Mouse (Mus musculus) CH12.LX (cell line): ENCODE data around the gene Prap1. TPM values are rescaled to one million over a fixed set of nuclear protein-coding genes. Genes with fewer than 3 reads are reported as not detected.

Experiments used
- DNase-seq: peaks from one replicate; pipeline ENCODE4 v3.0.0-alpha.2; 2013; ENCODE audit errors: extremely low read depth
- H3K27ac ChIP-seq: 2 replicates; pipeline ENCODE4 v1.5.1; 2012; ENCODE audit warnings: low read depth, mild to moderate bottlenecking, control low read depth, moderate library complexity; ENCODE audit not compliant: insufficient read depth
- H3K27me3 ChIP-seq: replicated peaks from 2 replicates; pipeline ENCODE3; 2012; ENCODE audit warnings: inconsistent platforms
- H3K36me3 ChIP-seq, 2 experiments: replicated peaks in 1 of 2; 2 replicates each; pipeline versions ENCODE3 to v1.6.1; 2012; ENCODE audit warnings: inconsistent platforms in 1 of 2, low read length in 1 of 2, mild to moderate bottlenecking in 1 of 2, mixed read lengths in 1 of 2, moderate library complexity in 1 of 2; ENCODE audit not compliant: control insufficient read depth in 1 of 2, insufficient read depth in 1 of 2
- H3K4me1 ChIP-seq, 2 experiments: 2 replicates each; pipeline ENCODE4 v1.6.1; 2012; ENCODE audit warnings: inconsistent platforms in 1 of 2, moderate library complexity in 1 of 2; ENCODE audit not compliant: insufficient read depth in 2 of 2, control insufficient read depth in 1 of 2
- H3K4me2 ChIP-seq: 2 replicates; pipeline ENCODE4 v1.6.1; 2012; ENCODE audit warnings: low read depth, mild to moderate bottlenecking, control low read depth; ENCODE audit not compliant: poor library complexity, insufficient read depth, severe bottlenecking
- H3K4me3 ChIP-seq, 3 experiments: fragments of 150-350 bp in 1 of 3; sonication (generic) in 1 of 3; replicated peaks in 1 of 3; 2 replicates each; pipeline versions ENCODE3 to v1.5.1; 2011 to 2012; ENCODE audit warnings: low read depth in 2 of 3, low read length in 2 of 3, mild to moderate bottlenecking in 2 of 3, moderate library complexity in 2 of 3, control low read depth in 1 of 3, improper control_type of control experiment in 1 of 3, inconsistent platforms in 1 of 3, mixed read lengths in 1 of 3; ENCODE audit not compliant: poor library complexity in 1 of 3
- H3K79me2 ChIP-seq: replicated peaks from 2 replicates; pipeline ENCODE4 v1.6.1; 2012; ENCODE audit warnings: mild to moderate bottlenecking, moderate library complexity; ENCODE audit not compliant: control insufficient read depth, poor library complexity, insufficient read depth, severe bottlenecking; ENCODE audit errors: extremely low read depth
- H3K9ac ChIP-seq: 2 replicates; pipeline ENCODE4 v1.6.1; 2012; ENCODE audit warnings: low read depth, mild to moderate bottlenecking, control low read depth, moderate library complexity; ENCODE audit not compliant: insufficient read depth
- H3K9me3 ChIP-seq: replicated peaks from 2 replicates; pipeline ENCODE3; 2012; ENCODE audit warnings: low read length, inconsistent platforms, mixed read lengths
- BHLHE40 ChIP-seq: IDR thresholded peaks from 2 replicates; pipeline ENCODE4 v1.6.1; 2011; ENCODE audit warnings: mild to moderate bottlenecking, low read depth, low read length, improper control_type of control experiment
- CHD1 ChIP-seq: IDR thresholded peaks from 2 replicates; pipeline ENCODE4 v1.6.1; 2012; ENCODE audit warnings: low read depth, low read length, improper control_type of control experiment, inconsistent platforms
- CHD2 ChIP-seq: IDR thresholded peaks from 2 replicates; pipeline ENCODE4 v1.6.1; 2011; ENCODE audit warnings: low read length, improper control_type of control experiment
- CTCF ChIP-seq, 2 experiments: IDR thresholded peaks in 1 of 2; conservative IDR thresholded peaks in 1 of 2; 2 replicates each; pipeline ENCODE4 v1.5.1; 2011 to 2012; ENCODE audit warnings: low read depth in 2 of 2, low read length in 2 of 2, improper control_type of control experiment in 1 of 2, inconsistent platforms in 1 of 2, mild to moderate bottlenecking in 1 of 2, moderate library complexity in 1 of 2
- E2F4 ChIP-seq: IDR thresholded peaks from 2 replicates; pipeline ENCODE4 v1.6.1; 2011; ENCODE audit warnings: low read depth, low read length, improper control_type of control experiment; ENCODE audit not compliant: insufficient replicate concordance
- EP300 ChIP-seq: IDR thresholded peaks from 2 replicates; pipeline ENCODE4 v1.6.1; 2011; ENCODE audit warnings: low read length, improper control_type of control experiment
- ETS1 ChIP-seq: conservative IDR thresholded peaks from 2 replicates; pipeline ENCODE4 v1.6.1; 2012; ENCODE audit warnings: low read depth, mild to moderate bottlenecking, inconsistent platforms, low read length, improper control_type of control experiment, moderate library complexity
- IRF4 ChIP-seq: IDR thresholded peaks from 2 replicates; pipeline ENCODE4 v1.6.1; 2014; ENCODE audit warnings: low read depth, mild to moderate bottlenecking, inconsistent platforms, low read length, improper control_type of control experiment
- KAT2A ChIP-seq: IDR thresholded peaks from 2 replicates; pipeline ENCODE4 v1.6.1; 2012; ENCODE audit warnings: low read length, improper control_type of control experiment, inconsistent platforms; ENCODE audit not compliant: insufficient replicate concordance
- MAFK ChIP-seq: IDR thresholded peaks from 2 replicates; pipeline ENCODE4 v1.6.1; 2011; ENCODE audit warnings: low read length, improper control_type of control experiment; ENCODE audit not compliant: insufficient replicate concordance
- MAX ChIP-seq: IDR thresholded peaks from 2 replicates; pipeline ENCODE4 v1.6.1; 2011; ENCODE audit warnings: low read length, improper control_type of control experiment
- MEF2A ChIP-seq: IDR thresholded peaks from 2 replicates; pipeline ENCODE4 v1.6.1; 2014; ENCODE audit warnings: low read depth, mild to moderate bottlenecking, inconsistent platforms, low read length, improper control_type of control experiment, borderline replicate concordance
- MYC ChIP-seq: IDR thresholded peaks from 2 replicates; pipeline ENCODE4 v1.6.1; 2011; ENCODE audit warnings: low read depth, mild to moderate bottlenecking, improper control_type of control experiment, low read length
- NRF1 ChIP-seq: IDR thresholded peaks from 2 replicates; pipeline ENCODE4 v1.6.1; 2014; ENCODE audit warnings: low read depth, mild to moderate bottlenecking, inconsistent platforms, low read length, improper control_type of control experiment, moderate library complexity
- PAX5 ChIP-seq: IDR thresholded peaks from 2 replicates; pipeline ENCODE4 v1.6.1; 2012; ENCODE audit warnings: low read length, inconsistent platforms, mixed read lengths
- POLR2A ChIP-seq: IDR thresholded peaks from 2 replicates; pipeline ENCODE4 v1.6.1; 2011; ENCODE audit warnings: low read depth, mild to moderate bottlenecking, improper control_type of control experiment, low read length
- POLR2AphosphoS2 ChIP-seq: IDR thresholded peaks from 2 replicates; pipeline ENCODE4 v1.6.1; 2011; ENCODE audit warnings: low read depth, low read length, improper control_type of control experiment
- SIN3A ChIP-seq: IDR thresholded peaks from 2 replicates; pipeline ENCODE4 v1.6.1; 2012; ENCODE audit warnings: low read length, improper control_type of control experiment, inconsistent platforms
- SMC3 ChIP-seq: IDR thresholded peaks from 2 replicates; pipeline ENCODE4 v1.6.1; 2011; ENCODE audit warnings: low read depth, low read length, improper control_type of control experiment
- TBP ChIP-seq: conservative IDR thresholded peaks from 2 replicates; pipeline ENCODE4 v1.6.1; 2011; ENCODE audit warnings: low read depth, low read length, improper control_type of control experiment
- TCF12 ChIP-seq: IDR thresholded peaks from 2 replicates; pipeline ENCODE4 v1.6.1; 2014; ENCODE audit warnings: low read depth, mild to moderate bottlenecking, inconsistent platforms, low read length, improper control_type of control experiment
- UBTF ChIP-seq: IDR thresholded peaks from 2 replicates; pipeline ENCODE4 v1.6.1; 2012; ENCODE audit warnings: low read depth, mild to moderate bottlenecking, inconsistent platforms, low read length, improper control_type of control experiment, moderate library complexity
- USF1 ChIP-seq: IDR thresholded peaks from 2 replicates; pipeline ENCODE4 v1.6.1; 2014; ENCODE audit warnings: low read depth, mild to moderate bottlenecking, inconsistent platforms, low read length, improper control_type of control experiment
- USF2 ChIP-seq: conservative IDR thresholded peaks from 2 replicates; pipeline ENCODE4 v1.6.1; 2011; ENCODE audit warnings: low read depth, low read length, improper control_type of control experiment
- ZC3H11A ChIP-seq: IDR thresholded peaks from 2 replicates; pipeline ENCODE4 v1.6.1; 2012; ENCODE audit warnings: low read depth, mild to moderate bottlenecking, inconsistent platforms, low read length, improper control_type of control experiment
- ZKSCAN1 ChIP-seq: IDR thresholded peaks from 2 replicates; pipeline ENCODE4 v1.6.1; 2012; ENCODE audit warnings: low read depth, inconsistent platforms, low read length, improper control_type of control experiment, borderline replicate concordance
- ZMIZ1 ChIP-seq: IDR thresholded peaks from 2 replicates; pipeline ENCODE4 v1.6.1; 2012; ENCODE audit warnings: low read depth, mild to moderate bottlenecking, inconsistent platforms, low read length, improper control_type of control experiment
- ZNF384 ChIP-seq: IDR thresholded peaks from 2 replicates; pipeline ENCODE4 v1.6.1; 2012; ENCODE audit warnings: low read depth, low read length, improper control_type of control experiment, inconsistent platforms
- dilution Hi-C: fragments of 300-500 bp; cut with MboI; formaldehyde crosslinking; loops from 2 replicates; pipeline ENCODE4 v1.14.3; 2020; ENCODE audit warnings: low sequenced_read_pairs; ENCODE audit not compliant: extremely low pct_unique_long_range_greater_than_20kb, extremely low pct_ligation_motif_present
- in situ Hi-C: fragments of 300-500 bp; cut with MboI; formaldehyde crosslinking; loops from 3 replicates; pipeline ENCODE4 v1.14.3; 2019; ENCODE audit warnings: low sequenced_read_pairs, low pct_ligation_motif_present, low pct_unique_long_range_greater_than_20kb, mixed read lengths
- polyA plus RNA-seq: library from polyadenylated mRNA; unstranded; fragments of >175 nt; gene quantifications from 2 replicates; pipeline ENCODE4 v1.2.1, GENCODE M21; 2012; ENCODE audit warnings: low read depth; ENCODE audit not compliant: insufficient read length
- total RNA-seq, 2 experiments: library from RNA; depleted of rRNA; stranded (reverse); fragments of 300-350 nt in 1 of 2; fragments of >200 nt in 1 of 2; gene quantifications; 2 replicates each; pipeline ENCODE4 v1.2.3; 2012 to 2014

The Prap1 gene
- total and polyA plus RNA-seq, 3 experiments: not detected

DNA sequence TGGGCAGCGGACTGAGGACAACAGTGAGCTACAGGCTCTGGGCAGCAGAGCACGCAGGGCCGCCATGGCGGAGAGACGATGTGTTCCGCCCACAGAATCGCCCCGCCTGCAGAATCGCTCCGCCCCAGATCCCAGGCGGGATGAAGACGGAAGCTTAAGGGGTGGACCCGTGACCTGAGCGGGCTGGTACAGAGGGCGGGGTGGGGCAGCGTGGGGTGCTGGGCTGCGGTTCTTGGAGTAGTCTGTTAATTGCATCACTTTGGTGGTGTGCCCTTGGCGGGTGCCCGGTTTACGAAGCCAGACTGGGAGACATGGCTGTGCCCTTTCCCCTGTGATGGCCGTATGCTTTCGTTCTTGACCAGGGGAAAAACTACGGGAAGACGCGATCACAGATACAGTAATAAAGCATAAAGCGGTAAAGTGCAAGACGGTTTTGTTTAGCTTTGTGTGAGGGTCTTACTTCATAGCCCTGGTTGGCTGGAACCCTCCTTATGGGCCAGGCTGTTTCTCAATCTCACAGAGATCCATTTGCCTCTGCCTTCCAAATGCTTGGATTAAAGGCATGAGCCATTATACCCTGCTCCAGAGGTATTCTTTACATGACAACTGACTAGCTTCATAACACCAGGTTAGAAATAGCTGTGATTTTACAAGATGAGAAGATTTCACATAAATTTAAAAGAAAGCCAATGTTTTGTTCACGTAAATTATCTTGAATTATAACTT, 23.3 kb downstream of the Prap1 start, which contains the start of gene Echs1 (continued):
- TF ChIP-seq EP300: no peak
- TF ChIP-seq CHD2: peak; percentile 60
- no peak for TF ChIP-seq CHD1
- no peak for TF ChIP-seq ZNF384
- no peak for TF ChIP-seq NRF1
- TF ChIP-seq ETS1: no peak
- TF ChIP-seq IRF4: 0 out of 2 replicates have a peak, but pooled peaks have one; percentile 59
- peak; percentile 83 for TF ChIP-seq ZMIZ1
- TF ChIP-seq POLR2AphosphoS2: no peak; the same call in 1 of the 2 replicates
- TF ChIP-seq CTCF (conservative IDR thresholded peaks at IDR 0.05 in 1 of 2, IDR thresholded peaks at IDR 0.05 in 1 of 2; ENCODE audit: low read depth in 2 of 2, low read length in 2 of 2): no peak
- TF ChIP-seq TCF12: peak; percentile 65
- TF ChIP-seq POLR2A: peak; percentile 86
- TF ChIP-seq TBP: no peak; the same call in 1 of the 2 replicates
- TF ChIP-seq ZKSCAN1: no peak
- TF ChIP-seq USF1: peak; percentile 62
- TF ChIP-seq KAT2A: no peak
- no peak for TF ChIP-seq E2F4
- peak; percentile 66; the same call in 1 of the 2 replicates for TF ChIP-seq MAX
- TF ChIP-seq MEF2A: peak; percentile 41; the same call in 1 of the 2 replicates
- peak; percentile 43; the same call in 1 of the 2 replicates for TF ChIP-seq SIN3A
- peak; percentile 73 for TF ChIP-seq BHLHE40
- TF ChIP-seq, all 38 proteins: peak for 16

DNA sequence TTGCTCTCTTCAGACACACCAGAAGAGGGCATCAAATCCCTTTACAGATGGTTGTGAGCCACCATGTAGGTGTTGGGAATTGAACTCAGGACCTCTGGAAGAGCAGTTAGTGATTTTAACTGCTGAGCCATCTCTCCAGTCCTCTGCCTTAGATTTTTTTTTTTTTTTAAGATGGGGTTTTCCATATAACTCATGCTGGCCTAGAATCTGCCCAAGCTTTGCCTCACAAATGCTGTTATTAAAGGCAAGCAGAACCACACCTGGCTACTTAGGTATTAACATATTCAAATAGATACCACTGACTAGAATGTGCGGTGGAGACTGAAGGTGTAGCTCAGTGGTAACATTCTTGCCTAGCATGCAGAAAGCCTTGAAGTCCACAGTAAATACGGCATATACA, 27.3 kb downstream of the Prap1 start:
- peaks cover 0 to 6% of the 10 kb centered on the region in 2 experiments for H3K36me3 ChIP-seq
- TF ChIP-seq ZMIZ1 (no peak), KAT2A (no peak), MAFK (no peak), UBTF (no peak), USF1 (no peak), MEF2A (no peak; the same call in 1 of the 2 replicates), SMC3 (no peak), ETS1 (peak; percentile 31; the same call in 1 of the 2 replicates), E2F4 (no peak), MYC (no peak), TCF12 (0 out of 2 replicates have a peak, but pooled peaks have one; percentile 33), TBP (no peak), USF2 (no peak), ZC3H11A (no peak), ZNF384 (peak; percentile 92), SIN3A (no peak), PAX5 (no peak), EP300 (peak; percentile 57), POLR2AphosphoS2 (no peak), POLR2A (no peak), BHLHE40 (no peak), CTCF (conservative IDR thresholded peaks at IDR 0.05 in 1 of 2, IDR thresholded peaks at IDR 0.05 in 1 of 2; ENCODE audit: low read depth in 2 of 2, low read length in 2 of 2) (0 out of 4 replicates have a peak, but pooled peaks of 1 of the 2 experiments have one; percentile 7)
- no peak overlapping the region for H3K9ac ChIP-seq
- no peaks in the 10 kb centered on the region; the same call in 1 of the 2 replicates for H3K79me2 ChIP-seq
- H3K4me2 ChIP-seq: no peak overlapping the region
- no peak for DNase-seq
- H3K27me3 ChIP-seq: no peaks in the 10 kb centered on the region
- H3K9me3 ChIP-seq: no peaks in the 10 kb centered on the region
- H3K4me1 ChIP-seq: peaks cover 18 to 70% of the 10 kb centered on the region in 2 experiments
- no peak overlapping the region for H3K27ac ChIP-seq
- dilution Hi-C loops: no loop called here
- no peak overlapping the region for H3K4me3 ChIP-seq
- in situ Hi-C loops: no loop called here
